Mouse (Mus musculus): ENCODE results near the gene Fam178b.

- TF ChIP-seq CTCF (IDR thresholded peaks at IDR 0.05; ENCODE audit: control insufficient read depth, insufficient read depth, insufficient read length) (no peak), MAX (IDR thresholded peaks at IDR 0.05) (no peak), MYOD1 (IDR thresholded peaks at IDR 0.05; ENCODE audit: control insufficient read depth, insufficient read length, low read depth) (no peak), USF1 (IDR thresholded peaks at IDR 0.05; ENCODE audit: low read depth) (no peak), FOSL1 (IDR thresholded peaks at IDR 0.05; ENCODE audit: insufficient read depth, low read length, poor library complexity, severe bottlenecking) (no peak), CEBPB (IDR thresholded peaks at IDR 0.05; ENCODE audit: low read depth) (no peak), MYOG (IDR thresholded peaks at IDR 0.05; ENCODE audit: control insufficient read depth, extremely low read depth, insufficient read length) (no peak)
Observed at GRCm38 (mm10) chr1:36530962-36531361, 152.0 kb downstream of the Fam178b start.

Measured in C2C12 (cell line).